Mouse (Mus musculus): ENCODE results near the gene Gsk3b. TPM values are rescaled to one million over a fixed set of nuclear protein-coding genes. Genes with fewer than 3 reads are reported as not detected.

Gsk3b gene
- total RNA-seq, 4 experiments from 2014 or later = 142 to 170 (median 159) TPM

GRCm38 (mm10) chr16:38280951-38281350 lies 192.2 kb downstream of the Gsk3b start:
- no peak for DNase-seq (ENCODE audit: low spot score in 2 of 2)

GRCm38 (mm10) chr16:38282559-38283160 lies 193.9 kb downstream of the Gsk3b start:
- DNase-seq (ENCODE audit: low spot score in 2 of 2) = no peak

GRCm38 (mm10) chr16:38283300-38283699 lies 194.5 kb downstream of the Gsk3b start:
- no peak for DNase-seq (ENCODE audit: low spot score in 2 of 2)

GRCm38 (mm10) chr16:38285801-38286200 lies 197.0 kb downstream of the Gsk3b start:
- DNase-seq (ENCODE audit: low spot score in 2 of 2) = no peak

GRCm38 (mm10) chr16:38286541-38286940 lies 197.7 kb downstream of the Gsk3b start:
- DNase-seq (ENCODE audit: low spot score in 2 of 2) = no peak

GRCm38 (mm10) chr16:38287357-38287756 lies 198.6 kb downstream of the Gsk3b start:
- no peak for DNase-seq (ENCODE audit: low spot score in 2 of 2)

- DNase-seq (ENCODE audit: low spot score in 2 of 2) = no peak
Observed at GRCm38 (mm10) chr16:38287762-38288161, 199.0 kb downstream of the Gsk3b start.

GRCm38 (mm10) chr16:38288851-38289250 lies 200.1 kb downstream of the Gsk3b start:
- no peak for DNase-seq (ENCODE audit: low spot score in 2 of 2)

- DNase-seq (ENCODE audit: low spot score in 2 of 2) = no peak
Observed at GRCm38 (mm10) chr16:38290151-38290550, 201.3 kb downstream of the Gsk3b start.

- DNase-seq (ENCODE audit: low spot score in 2 of 2) = no peak
Observed at GRCm38 (mm10) chr16:38294685-38295348, 206.0 kb downstream of the Gsk3b start, which contains the start of gene Nr1i2. Nr1i2 (minus strand) TSS chr16:38294824.

- DNase-seq (ENCODE audit: low spot score in 2 of 2) = no peak
Observed at GRCm38 (mm10) chr16:38295349-38295930, 206.6 kb downstream of the Gsk3b start.

Other genes with a start within 250 kb of the Gsk3b start
- not detected for gene Gm36028, start 227.9 kb upstream of the Gsk3b start, total RNA-seq (2022)
- 10 to 100 TPM; 91.9 to 98.2 (median 96.2) TPM for gene Lrrc58, start 220.6 kb upstream of the Gsk3b start, total RNA-seq (2022)
- 1 to 10 TPM in 1 of 4 experiments, under 1 TPM in 3; 0.50 to 1.4 (median 0.74) TPM for gene Gpr156, start 172.5 kb upstream of the Gsk3b start, total RNA-seq (2022)
- not detected for gene Nr1i2, start 205.8 kb downstream of the Gsk3b start, total RNA-seq (2022)

Data from layer of hippocampus, adult 8-10 months (tissue).